Mouse (Mus musculus) intestine, postnatal 0 days (tissue): ENCODE results near the gene Pou2f3. TPM values are rescaled to one million over a fixed set of nuclear protein-coding genes. Genes with fewer than 3 reads are reported as not detected.

ENCODE experiments used
- ATAC-seq: fragments of 200-750 bp; cut with Nextera tagmentation; 2 replicates; pipeline ENCODE4 v1.8.0; 2017; ENCODE audit warnings: mild to moderate bottlenecking, moderate TSS enrichment, moderate library complexity
- H3K27ac ChIP-seq: fragments of 300-500 bp; sonication (generic); 2 replicates; pipeline ENCODE4 v1.5.1; 2014; ENCODE audit warnings: mild to moderate bottlenecking, low read depth, low read length, moderate library complexity
- H3K27me3 ChIP-seq: fragments of 300-500 bp; sonication (generic); replicated peaks from 2 replicates; pipeline ENCODE4 v1.6.1; 2014; ENCODE audit warnings: low read length, mixed read lengths; ENCODE audit not compliant: control insufficient read depth, insufficient read depth
- H3K36me3 ChIP-seq: fragments of 300-500 bp; sonication (generic); 2 replicates; pipeline ENCODE4 v1.6.1; 2014; ENCODE audit warnings: mild to moderate bottlenecking, moderate library complexity; ENCODE audit not compliant: control insufficient read depth, insufficient read depth
- H3K4me1 ChIP-seq: fragments of 300-500 bp; sonication (generic); replicated peaks from 2 replicates; pipeline ENCODE4 v1.6.1; 2014; ENCODE audit warnings: antibody characterized with exemption, low read length, mixed read lengths; ENCODE audit not compliant: control insufficient read depth, insufficient read depth
- H3K4me2 ChIP-seq: fragments of 300-500 bp; sonication (generic); replicated peaks from 2 replicates; pipeline ENCODE4 v1.6.1; 2014; ENCODE audit warnings: low read depth, mild to moderate bottlenecking, moderate library complexity
- H3K4me3 ChIP-seq: fragments of 300-500 bp; sonication (generic); 2 replicates; pipeline ENCODE4 v1.5.1; 2014; ENCODE audit warnings: low read depth, low read length
- H3K9ac ChIP-seq: fragments of 300-500 bp; sonication (generic); 2 replicates; pipeline ENCODE4 v1.6.1; 2014; ENCODE audit warnings: mild to moderate bottlenecking, low read depth, low read length
- H3K9me3 ChIP-seq: fragments of 300-500 bp; sonication (generic); 2 replicates; pipeline ENCODE4 v1.6.1; 2016; ENCODE audit warnings: mixed run types; ENCODE audit not compliant: control insufficient read depth
- CTCF ChIP-seq: sonication (generic); IDR thresholded peaks from 2 replicates; pipeline ENCODE4 v1.5.1; 2016; ENCODE audit warnings: low read depth, mild to moderate bottlenecking, control low read depth, antibody characterized with exemption, moderate library complexity
- WGBS: fragments of 180-500 bp; shearing (Covaris S2); extraction: QIAGEN DNeasy Blood & Tissue Kit; methylation state at CpG from one replicate; pipeline ENCODE4 v1.1.7; 2014; 5-methylcytosine and 5-hydroxymethylcytosine counted together
- polyA plus RNA-seq: library from polyadenylated mRNA; unstranded; fragments of >200 nt; fragmentation: Nextera tagmentation; extraction: Ambion mirVana; gene quantifications from 2 replicates; pipeline ENCODE4 v1.2.1, GENCODE M21; 2015

Pou2f3 gene
- polyA plus RNA-seq, 1 experiment from 2014 or later, result 0.18 TPM

DNA sequence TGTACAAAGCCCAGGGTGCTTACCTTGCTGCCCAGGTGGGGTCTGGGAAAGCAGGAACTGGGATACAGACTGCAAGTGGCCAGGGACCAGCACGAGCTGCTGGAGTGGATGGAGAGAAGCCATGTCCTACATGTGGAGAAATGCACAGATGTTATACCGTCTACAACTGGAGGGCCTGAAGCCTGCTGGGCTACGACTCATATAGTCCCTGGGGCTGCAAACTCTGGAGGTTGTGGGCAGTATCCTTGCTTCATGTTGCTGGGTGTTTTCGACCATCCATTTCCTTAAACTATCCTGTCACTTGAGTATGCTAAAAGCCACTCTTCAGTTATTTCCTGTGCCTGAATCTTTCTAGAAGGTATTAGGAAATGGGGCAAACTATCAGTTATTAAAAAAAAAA lies 65.0 kb downstream of the Pou2f3 start:
- Histone ChIP-seq H3K9me3 (no peaks in the 10 kb centered on the region), H3K36me3 (no peaks in the 10 kb centered on the region), H3K9ac (no peak overlapping the region), H3K27me3 (no peaks in the 10 kb centered on the region), H3K27ac (no peak overlapping the region), H3K4me1 (no peaks in the 10 kb centered on the region), H3K4me2 (no peak overlapping the region), H3K4me3 (no peak overlapping the region)
- ATAC-seq, result no peak
- TF ChIP-seq CTCF, result no peak
- WGBS, result 81% methylated on average over 4 of the region's 4 CpGs

GRCm38 (mm10) chr9:43144206-43144810 lies 65.9 kb downstream of the Pou2f3 start:
- ATAC-seq, result no peak
- H3K4me2 ChIP-seq, result no peak overlapping the region
- H3K27me3 ChIP-seq, result no peaks in the 10 kb centered on the region
- no peaks in the 10 kb centered on the region for H3K36me3 ChIP-seq
- peak; percentile 78 for TF ChIP-seq CTCF
- no peaks in the 10 kb centered on the region for H3K9me3 ChIP-seq
- no peak overlapping the region for H3K4me3 ChIP-seq
- no peaks in the 10 kb centered on the region for H3K4me1 ChIP-seq
- H3K27ac ChIP-seq, result no peak overlapping the region
- WGBS, result 55% methylated on average over 12 of the region's 12 CpGs
- no peak overlapping the region for H3K9ac ChIP-seq

DNA sequence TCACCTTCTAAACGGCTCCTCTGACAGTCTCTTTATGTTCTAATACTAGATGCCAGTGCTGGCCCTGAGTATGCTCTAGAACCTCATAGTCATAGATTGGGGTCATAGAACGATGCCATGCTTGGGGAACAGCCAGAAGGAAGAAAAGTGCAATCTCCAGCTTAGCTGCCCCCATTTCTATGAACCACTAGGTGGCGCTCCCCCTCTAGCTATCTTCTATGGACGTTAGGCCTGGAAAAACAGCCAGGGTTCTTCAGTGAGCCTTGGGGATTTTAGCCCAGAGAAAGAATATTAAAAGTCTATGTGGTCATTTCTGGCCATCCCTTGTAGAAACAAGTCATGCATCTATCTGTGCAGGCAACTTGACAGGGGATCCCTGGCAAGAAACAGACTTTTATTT lies 68.3 kb downstream of the Pou2f3 start:
- Histone ChIP-seq H3K27ac (no peak overlapping the region), H3K36me3 (no peaks in the 10 kb centered on the region), H3K4me3 (no peak overlapping the region), H3K9ac (no peak overlapping the region), H3K27me3 (no peaks in the 10 kb centered on the region), H3K4me1 (no peaks in the 10 kb centered on the region), H3K4me2 (no peak overlapping the region), H3K9me3 (no peaks in the 10 kb centered on the region)
- TF ChIP-seq CTCF, result peak; percentile 94
- 5% methylated on average over 4 of the region's 4 CpGs for WGBS
- ATAC-seq, result no peak

DNA sequence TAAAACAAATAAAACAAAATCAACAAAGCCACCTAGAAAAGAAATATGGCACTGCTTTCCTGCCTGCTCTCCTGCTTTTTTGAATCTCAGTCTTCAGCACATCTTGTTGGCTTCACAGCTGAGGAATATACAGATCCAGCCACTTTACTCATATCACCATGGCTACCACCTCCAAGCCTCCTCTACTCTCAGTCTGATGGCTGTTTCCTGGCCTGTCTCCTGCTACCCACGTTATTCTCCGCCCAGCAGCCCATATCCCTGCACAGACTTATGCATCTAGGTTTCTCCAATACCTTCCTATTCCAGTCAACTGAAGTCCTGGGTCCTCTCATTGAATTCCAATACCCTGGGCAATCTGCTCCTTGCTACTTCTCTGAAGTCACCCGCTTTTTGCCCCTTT lies 76.6 kb downstream of the Pou2f3 start:
- H3K27ac ChIP-seq, result no peak overlapping the region
- H3K4me3 ChIP-seq, result no peak overlapping the region
- no peaks in the 10 kb centered on the region for H3K9me3 ChIP-seq
- H3K27me3 ChIP-seq, result no peaks in the 10 kb centered on the region
- no peaks in the 10 kb centered on the region for H3K4me1 ChIP-seq
- WGBS, result 72% methylated on average over 3 of the region's 3 CpGs
- H3K9ac ChIP-seq, result no peak overlapping the region
- no peak for TF ChIP-seq CTCF
- H3K36me3 ChIP-seq, result no peaks in the 10 kb centered on the region
- no peak overlapping the region for H3K4me2 ChIP-seq
- ATAC-seq, result no peak

GRCm38 (mm10) chr9:43132380-43132779 lies 77.8 kb downstream of the Pou2f3 start:
- WGBS, result 18% methylated on average over 4 of the region's 4 CpGs
- no peak overlapping the region for H3K4me2 ChIP-seq
- no peak for TF ChIP-seq CTCF
- H3K9me3 ChIP-seq, result no peaks in the 10 kb centered on the region
- H3K27ac ChIP-seq, result no peak overlapping the region
- H3K36me3 ChIP-seq, result no peaks in the 10 kb centered on the region
- no peak for ATAC-seq
- no peaks in the 10 kb centered on the region for H3K4me1 ChIP-seq
- H3K27me3 ChIP-seq, result no peaks in the 10 kb centered on the region
- H3K4me3 ChIP-seq, result no peak overlapping the region
- no peak overlapping the region for H3K9ac ChIP-seq

- 67% methylated on average over 5 of the region's 5 CpGs for WGBS
- no peak for TF ChIP-seq CTCF
Measured at GRCm38 (mm10) chr9:43131940-43132339, 78.2 kb downstream of the Pou2f3 start.

DNA sequence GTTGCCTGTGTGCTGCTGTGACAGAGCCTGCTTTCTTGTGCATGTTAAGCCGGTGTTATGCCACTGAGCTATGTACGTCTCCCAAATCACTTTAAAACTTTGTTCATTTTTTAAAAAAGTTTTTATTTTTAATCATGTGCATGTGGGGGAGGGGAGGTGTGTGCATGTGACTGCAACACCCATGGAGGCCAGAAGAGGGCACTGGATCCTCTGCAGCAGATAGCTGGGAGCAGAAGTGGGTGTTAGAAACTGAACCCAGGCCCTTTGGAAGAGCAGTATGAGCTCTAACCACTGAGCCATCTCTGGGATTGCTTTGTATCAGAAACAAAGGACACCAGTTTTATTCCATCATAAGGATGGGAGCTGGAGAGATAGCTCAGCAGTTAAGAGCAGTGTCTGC lies 79.5 kb downstream of the Pou2f3 start:
- TF ChIP-seq CTCF, result peak; percentile 39
- Histone ChIP-seq H3K36me3 (no peaks in the 10 kb centered on the region), H3K4me2 (no peak overlapping the region), H3K9ac (no peak overlapping the region), H3K4me3 (no peak overlapping the region), H3K9me3 (no peaks in the 10 kb centered on the region), H3K4me1 (no peaks in the 10 kb centered on the region), H3K27me3 (no peaks in the 10 kb centered on the region), H3K27ac (no peak overlapping the region)
- 97% methylated on average over 2 of the region's 2 CpGs for WGBS
- ATAC-seq, result no peak

More at GRCm38 (mm10) chr9:43131940-43132339, 78.2 kb downstream of the Pou2f3 start:
- H3K4me2 ChIP-seq, result no peak overlapping the region
- ATAC-seq, result no peak
- no peaks in the 10 kb centered on the region for H3K27me3 ChIP-seq
- H3K9ac ChIP-seq, result no peak overlapping the region
- no peak overlapping the region for H3K4me3 ChIP-seq
- no peaks in the 10 kb centered on the region for H3K4me1 ChIP-seq
- H3K9me3 ChIP-seq, result no peaks in the 10 kb centered on the region
- H3K27ac ChIP-seq, result no peak overlapping the region
- no peaks in the 10 kb centered on the region for H3K36me3 ChIP-seq
